Mouse (Mus musculus): ENCODE data around the gene Zfp553.
"Not testable (repeated sequence)": the region's sequence is repeated elsewhere in the genome, so short reads cannot be mapped to it uniquely, and the experiment has no call there.

The Zfp553 gene

DNA sequence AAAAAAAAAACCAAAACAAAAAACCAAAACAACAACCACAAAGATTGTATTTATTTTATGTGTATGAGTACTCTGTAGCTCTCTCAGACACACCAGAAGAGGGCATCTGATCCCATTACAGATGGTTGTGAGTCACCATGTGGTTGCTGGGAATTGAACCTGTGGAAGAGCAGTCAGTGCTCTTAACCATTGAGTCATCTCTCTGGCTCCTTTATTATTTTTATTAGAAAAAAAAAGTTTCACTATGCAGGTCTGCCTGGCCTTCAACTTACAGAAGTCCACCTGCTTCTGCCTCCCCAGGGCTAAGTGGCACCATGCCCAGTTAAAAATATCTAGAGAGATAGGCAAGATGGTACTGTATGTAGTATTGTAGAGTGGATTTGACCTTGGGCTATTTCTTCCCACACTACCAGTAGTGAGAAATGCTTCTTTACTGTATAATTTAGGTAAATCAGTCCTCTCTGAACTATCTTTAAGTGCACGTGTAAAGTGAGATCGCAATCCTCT is 10.6 kb downstream of the Zfp553 start:
- DNase-seq: no peak

DNA sequence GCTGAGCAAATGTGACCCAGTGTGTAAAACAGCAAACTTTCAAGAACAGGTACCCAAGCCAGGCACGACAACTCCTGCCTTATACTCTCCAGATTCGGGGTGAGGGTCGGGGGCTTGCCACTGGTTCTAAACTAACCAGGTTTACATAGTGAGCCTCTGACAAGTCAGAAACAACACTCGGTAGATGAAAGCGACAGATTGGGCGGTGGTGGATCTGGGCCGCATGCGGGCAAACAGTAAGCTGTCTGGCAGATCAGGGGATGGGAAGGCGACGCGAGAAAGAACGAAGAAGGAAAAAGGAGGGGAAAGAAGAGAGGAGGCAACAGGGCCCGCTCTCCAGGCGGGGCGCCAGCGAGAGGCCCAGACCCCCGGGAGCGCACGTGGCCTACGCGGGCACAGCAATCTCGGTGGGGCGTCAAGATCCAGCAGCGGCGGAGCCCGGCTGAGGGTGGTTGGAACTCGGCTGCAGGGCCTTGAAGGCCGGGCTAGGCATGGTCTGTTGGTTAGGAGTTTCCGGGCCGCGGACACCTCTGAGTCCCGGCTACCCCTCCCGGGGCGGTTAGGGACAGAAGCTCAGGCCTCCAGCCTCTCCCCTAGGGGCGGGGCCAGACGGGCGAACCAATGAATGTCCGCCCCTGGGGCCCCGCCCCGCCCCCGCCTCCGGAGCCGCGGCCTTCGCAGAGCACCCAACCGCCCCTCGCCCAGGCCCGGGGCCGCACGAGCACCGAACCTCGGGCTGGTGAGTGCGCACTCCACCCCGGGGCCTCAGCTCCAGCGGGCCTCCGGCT is 11.2 kb downstream of the Zfp553 start, which contains the start of gene Zfp771:
Zfp771 (plus strand) TSS at position 405 of the 788 bp plus-strand sequence.
- DNase-seq: peak; percentile 97 to 98

DNA sequence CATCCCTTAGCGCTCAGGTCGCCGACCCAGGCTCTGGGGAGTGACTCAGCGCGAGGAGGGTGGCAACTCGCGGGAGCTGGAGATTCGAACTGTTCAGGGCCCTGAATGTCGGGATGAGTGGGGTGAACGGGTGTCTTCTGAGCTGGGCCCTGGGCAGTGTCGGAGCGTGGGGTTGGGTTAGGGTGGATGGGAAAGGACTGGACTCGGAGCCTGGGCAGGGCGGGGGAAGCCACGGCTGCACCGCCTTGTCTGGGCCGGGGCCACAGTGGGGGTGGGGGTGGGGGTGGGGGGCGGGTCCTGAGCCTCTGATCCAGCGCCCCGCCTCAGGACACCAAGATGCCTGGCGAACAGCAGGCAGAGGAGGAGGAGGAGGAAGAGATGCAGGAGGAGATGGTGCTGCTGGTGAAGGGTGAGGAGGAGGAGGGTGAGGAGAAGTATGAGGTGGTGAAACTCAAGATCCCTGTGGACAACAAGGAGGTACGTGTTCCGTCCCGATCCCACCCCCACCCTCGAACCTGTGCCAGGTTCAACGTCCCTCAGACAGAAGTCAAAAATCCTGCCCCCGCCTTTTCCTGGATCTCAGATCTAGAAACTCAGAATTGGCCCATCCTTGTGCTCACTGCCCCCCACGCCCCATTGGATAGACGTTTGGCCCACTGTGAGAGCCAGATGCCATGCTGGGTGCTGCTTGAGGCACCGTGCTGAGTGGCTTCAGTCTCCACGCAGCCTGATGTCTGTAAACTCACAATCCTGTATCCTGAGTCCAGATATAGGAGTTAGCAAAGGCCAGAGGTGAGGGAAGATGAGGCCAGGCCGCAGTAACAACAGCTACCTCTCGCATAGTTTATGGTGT is 12.0 kb downstream of the Zfp553 start:
- no peak for DNase-seq

DNA sequence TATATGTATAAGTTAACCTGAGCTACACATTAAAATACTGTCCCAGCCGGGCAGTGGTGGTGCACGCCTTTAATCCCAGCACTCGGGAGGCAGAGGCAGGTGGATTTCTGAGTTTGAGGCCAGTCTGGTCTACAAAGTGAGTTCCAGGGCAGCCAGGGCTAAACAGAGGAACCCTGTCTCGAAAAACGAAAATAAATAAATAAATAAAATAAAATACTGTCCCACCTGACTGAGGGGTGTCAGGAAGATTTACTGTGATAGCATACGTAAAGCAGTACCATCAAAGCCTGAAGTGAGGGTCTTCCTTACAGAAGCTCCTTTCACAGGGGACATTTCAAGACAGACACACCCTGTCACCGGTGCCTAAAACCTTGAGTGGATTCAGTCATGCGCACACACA is 17.6 kb downstream of the Zfp553 start:
- DNase-seq: not testable (repeated sequence)

DNA sequence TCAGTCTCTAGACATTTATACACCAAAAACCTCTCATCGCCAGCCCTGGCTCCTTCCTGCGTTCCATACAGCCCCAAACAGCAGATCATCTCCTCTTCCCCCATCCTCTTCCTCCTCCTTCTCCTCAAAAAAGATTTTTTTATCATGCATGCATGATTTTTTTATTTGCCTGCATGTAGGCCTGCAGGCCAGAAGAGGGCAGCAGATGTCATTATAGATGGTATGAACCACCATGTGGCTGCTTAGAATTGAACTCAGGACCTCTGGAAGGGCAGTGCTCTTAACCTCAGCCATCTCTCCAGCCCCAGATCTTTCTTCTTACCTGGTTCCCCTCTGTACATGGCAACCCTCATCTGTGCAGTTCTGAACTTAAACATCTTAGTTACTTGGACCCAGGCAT is 19.6 kb downstream of the Zfp553 start:
- peak in 1 of 2 experiments; percentile 23 for DNase-seq

DNA sequence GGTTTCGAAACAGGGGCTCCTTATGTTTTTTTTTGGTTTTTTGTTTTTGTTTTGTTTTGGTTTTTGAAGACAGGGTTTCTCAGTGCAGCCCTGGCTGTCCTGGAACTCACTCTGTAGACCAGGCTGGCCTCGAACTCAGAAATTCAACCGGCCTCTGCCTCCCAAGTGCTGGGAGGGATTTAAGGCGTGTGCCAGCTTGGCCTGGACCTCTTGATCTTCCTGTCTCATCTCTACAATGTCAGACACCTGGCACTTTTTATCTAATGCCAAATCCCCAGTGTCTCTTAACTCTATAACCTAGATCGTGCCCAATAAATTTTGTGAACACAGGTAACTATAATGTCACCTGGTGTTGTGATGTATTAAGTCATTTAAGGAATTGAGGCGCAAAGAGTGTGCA is 20.5 kb downstream of the Zfp553 start:
- peak in 1 of 2 experiments; percentile 35 for DNase-seq

DNA sequence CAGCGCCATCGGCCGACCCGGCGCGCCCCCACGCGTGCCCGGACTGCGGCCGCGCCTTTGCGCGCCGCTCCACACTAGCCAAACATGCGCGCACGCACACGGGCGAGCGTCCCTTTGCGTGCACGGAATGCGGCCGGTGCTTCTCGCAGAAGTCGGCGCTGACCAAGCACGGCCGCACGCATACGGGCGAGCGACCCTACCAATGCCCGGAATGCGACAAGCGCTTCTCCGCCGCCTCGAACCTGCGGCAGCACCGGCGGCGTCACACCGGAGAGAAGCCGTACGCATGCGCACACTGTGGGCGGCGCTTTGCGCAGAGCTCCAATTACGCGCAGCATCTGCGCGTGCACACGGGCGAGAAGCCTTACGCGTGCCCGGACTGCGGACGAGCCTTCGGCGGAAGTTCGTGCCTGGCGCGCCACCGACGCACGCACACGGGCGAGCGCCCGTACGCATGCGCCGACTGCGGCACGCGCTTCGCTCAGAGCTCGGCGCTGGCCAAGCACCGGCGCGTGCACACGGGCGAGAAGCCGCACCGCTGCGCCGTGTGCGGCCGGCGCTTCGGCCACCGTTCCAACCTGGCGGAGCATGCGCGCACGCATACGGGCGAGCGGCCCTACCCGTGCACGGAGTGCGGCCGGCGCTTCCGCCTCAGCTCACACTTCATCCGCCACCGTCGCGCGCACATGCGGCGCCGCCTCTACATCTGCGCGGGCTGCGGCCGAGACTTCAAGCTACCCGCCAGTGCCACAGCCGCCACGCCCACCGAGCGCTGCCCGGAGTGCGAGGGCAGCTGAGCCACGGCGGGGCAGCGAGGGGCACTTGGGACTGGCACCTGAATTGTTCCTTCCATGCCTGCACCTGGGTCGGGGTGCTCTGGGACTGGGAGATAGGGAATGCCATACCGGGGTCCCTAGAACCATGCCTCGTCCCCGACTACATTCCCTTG is 21.2 kb downstream of the Zfp553 start:
- peak; percentile 95 to 98 for DNase-seq

DNA sequence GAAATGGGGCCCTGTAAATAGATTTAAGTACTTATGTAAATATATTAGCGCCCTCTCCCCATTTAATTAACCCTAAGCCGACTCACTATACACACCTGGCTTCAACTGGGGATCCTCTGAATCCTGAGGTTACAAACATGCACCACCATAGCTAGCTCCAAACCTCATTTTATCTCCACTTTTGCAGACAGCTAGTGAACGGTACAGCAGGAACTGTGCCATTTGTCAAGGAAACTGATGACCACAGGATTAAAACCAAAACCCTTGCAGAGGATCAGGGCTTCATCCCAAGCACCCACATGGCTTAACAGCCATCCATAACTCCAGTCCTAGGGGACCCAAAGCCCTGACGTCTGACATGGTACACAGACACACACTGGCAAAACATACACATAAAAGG is 22.1 kb downstream of the Zfp553 start:
- no peak for DNase-seq

DNA sequence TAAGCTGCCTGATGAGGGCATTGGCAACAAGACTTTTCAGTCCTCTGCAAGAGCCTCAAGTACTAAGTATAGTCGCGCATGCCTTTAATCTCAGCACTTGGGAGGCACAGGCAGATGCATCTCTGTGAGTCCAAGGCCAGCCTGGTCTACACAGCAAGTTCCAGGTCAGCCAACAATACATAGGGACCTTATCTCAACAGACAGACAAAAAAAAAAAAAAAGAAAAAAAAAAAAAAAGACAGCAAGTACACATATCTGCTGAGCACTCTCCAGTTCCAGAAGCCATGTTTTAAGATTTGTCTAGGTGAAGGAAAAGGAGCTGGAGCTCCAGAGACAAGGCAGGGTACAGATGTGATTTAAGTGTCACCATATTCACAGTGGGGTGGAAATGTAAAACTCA is 23.1 kb downstream of the Zfp553 start:
- no peak for DNase-seq

DNA sequence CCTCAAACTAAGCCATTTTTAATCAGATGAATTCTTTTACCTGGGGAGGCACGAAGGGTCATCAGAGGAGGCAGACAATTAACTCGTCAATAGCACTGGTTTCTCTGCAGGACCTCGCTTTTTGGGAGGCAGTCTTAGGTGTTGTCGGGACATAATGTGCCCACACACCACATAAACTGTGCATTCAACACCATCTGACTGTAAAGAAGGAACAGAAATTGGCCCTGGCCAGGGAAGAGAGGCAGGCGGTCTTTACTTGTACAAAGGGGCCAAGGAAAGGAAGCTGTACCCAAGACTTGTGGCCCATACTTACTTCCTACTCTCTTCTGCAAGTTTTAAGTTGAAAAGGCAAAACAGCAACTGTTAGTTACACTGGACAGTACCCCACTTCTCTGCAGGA is 23.7 kb downstream of the Zfp553 start:
- DNase-seq: no peak

DNA sequence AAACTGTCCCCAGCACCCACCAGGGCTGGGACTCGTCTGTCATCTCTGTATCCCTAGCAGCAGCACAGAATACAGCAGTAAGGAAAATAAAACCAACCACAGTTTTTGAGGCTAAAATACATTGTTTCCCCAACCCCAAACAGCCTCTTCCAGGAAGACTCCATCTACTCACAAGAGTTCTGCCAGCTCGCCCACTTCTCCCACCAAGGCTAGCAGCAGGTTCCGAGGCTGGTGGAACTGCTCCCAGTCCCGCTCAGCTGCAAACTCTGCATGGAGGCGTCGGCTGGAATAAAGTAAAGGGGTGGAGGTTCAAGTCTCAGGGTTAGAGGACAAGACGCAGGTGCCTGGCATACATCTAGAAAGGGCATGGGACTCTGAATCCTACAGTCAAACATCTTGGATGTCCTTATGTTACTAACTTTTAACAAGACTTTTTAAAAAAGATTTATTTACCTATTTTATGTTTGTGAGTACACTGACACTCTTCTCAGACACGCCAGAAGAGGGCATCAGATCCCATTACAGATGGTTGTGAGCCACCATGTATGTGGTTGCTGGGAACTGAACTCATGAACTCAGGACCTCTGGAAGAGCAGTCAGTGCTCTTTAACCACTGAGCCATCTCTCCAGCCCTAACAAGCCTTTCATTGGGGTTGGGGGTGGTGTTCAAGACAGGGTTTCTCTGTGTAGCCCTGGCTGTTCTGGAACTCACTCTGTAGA is 26.5 kb downstream of the Zfp553 start:
- DNase-seq: no peak

DNA sequence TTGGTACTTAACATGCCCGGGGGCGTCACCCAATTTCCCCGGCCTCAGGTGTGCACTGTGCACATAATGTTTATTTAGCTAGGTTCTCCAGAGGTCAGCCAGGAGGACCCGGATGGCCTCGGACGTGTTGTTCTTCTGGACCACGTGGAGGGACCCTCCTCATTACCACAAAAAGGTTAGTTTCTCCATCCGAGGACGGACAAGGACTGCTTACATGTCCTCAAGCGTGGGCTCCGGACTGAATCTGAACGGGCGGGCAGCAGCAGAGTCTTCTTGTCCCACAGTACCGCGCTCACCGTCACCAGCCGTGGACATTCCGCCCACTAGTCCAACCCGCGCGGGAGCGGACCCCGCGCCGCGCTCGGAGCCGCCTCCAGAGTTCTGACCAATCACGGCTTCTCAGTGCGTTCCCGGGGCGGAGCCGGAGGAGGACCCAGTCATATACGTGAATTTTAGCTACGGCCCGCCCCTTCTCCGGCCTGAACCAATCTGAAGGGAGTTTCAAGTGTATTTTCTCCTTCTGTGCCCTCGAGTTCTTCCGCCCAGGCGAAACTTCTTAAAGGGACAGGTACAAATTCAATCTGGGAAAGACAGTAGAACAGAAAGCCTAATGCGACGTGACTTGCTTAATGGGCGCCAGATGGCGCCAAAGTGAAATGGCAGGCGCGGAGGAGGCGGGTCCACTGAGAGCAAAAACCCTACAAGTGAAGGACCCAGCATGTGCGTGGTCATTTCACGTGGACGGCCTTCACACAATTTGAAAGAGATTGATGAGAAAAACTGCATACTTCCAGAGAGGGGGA is 27.6 kb downstream of the Zfp553 start, which contains the start of gene Dctpp1:
Dctpp1 (minus strand) TSS at position 401 of the 803 bp plus-strand sequence.
- DNase-seq: peak; percentile 96 to 99

DNA sequence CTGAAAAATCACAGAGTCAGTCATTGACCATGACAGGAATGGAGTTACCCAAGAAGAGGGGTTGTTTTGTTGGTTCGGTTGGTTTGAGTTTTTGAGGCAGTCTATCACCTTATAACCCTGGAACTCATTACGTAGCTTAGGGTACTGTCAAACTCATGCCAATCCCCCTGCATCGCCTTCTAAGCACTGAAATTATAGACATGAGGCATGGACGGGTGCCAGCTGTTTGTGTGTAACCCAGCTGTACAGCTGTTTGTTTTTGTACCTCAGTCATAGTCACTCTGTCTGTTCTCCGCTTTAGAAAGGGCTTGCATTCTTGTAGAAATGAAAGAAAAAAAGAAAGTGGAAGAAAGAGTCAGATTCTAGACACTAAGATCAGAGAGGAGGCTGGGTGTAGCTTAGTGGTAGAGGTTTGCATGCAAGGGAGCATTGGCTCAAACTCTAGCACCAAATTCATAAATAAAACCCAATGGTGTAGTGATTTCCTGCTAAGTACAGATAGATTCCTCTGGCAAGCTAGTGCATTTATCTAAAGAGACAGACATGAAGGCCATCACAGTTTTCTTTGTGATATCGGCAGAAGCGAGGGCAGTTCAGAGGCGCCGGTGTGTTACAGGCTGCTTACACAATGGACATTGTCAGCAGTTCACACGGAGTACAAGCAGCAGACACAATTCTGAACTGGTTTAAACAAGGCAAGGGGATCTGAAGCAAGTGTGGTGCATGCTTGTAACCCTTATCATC is 29.5 kb downstream of the Zfp553 start:
- no peak for DNase-seq

DNA sequence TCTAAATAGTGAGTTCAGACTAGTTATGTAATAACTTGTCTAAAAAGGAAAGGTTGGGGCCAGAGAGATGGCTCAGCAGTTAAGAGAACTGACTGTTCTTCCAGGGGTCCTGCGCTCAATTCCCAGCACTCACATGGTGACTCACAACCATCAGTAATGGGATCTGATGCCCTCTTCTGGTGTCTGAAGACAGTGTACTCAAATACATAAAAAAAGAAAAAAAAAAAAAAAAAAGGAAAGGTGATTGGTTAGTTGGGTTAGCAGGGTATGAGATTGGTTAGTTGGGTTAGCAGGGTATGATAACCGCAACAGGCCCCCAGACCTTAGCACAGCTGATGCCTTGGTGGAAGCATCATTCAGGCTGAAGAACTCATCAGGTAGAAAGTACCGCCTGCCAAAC is 30.7 kb downstream of the Zfp553 start:
- no peak for DNase-seq

DNA sequence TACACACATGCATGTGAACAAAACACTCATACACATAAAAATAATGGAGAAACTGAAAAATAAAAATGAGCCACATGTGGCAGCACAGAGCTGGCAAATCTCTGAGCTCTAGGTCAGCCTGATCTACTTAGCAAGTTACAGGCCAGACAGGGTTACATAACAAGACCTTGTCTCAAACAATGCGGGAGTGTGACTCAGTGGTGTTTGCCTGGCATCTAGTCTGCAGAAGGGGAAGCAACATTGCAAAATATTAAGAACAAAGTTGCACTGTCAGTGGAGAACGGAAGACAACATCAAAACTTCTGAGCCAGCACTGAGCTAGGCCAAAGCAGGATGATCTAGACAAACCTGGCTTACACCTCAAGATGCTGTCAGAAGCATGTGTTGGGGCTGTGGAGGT is 37.4 kb downstream of the Zfp553 start:
- no peak for DNase-seq

DNA sequence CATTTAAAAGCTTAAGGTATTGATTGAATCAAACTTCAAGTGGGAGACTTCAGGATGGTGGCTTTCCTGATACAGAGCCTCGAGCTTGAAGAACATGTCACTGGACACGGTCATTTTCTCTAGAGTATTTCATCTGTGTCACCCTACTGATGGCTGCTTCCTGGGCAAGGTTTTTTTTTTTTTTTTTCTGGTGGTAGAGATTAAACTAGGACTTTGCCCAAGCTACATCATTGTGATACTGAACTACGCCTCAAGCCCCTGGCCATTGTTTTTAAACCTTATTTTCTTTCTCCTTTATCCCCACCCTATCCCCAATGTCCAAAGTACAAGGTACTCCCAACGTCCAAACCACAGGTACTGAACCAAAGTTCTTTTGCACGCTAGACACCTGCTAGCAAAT is 37.8 kb downstream of the Zfp553 start:
- DNase-seq: no peak

DNA sequence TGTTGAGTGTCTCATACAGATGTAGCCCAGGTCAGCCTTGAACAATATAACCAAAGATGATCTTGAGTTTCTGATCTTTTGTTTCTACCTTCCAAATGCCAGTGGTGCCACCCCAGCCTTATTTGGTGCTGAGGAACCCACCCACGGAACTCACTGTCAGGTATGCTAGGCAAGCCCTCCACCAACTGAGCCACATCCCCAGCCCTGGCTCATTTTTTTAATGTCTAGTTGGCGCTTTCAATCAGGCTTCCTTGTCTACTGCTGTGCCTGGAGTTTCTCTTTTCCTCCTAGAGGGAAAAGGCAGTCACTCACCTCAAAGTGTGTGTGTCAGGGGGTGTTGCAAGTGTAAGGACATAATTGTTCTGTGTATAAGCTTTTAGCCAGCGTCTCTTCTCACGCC is 38.2 kb downstream of the Zfp553 start:
- no peak for DNase-seq

DNA sequence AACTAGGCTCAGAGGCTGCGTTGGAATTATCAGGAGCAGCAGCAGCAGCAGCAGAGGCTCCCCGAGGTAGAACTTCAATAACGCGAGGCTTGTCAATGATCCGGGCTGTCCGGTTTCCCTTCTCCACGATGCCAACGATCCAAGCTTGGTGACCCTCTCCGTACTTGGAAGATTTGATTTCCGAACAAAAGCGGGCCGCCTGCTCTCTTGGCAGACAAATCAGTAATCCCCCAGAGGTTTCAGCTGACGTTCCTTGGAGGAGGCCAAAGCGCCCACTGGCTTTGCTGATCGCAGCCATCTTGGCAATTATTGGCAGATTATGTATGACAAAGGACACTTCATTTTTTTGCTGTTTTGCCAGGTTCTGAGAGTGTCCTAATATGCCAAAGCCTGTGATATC is 39.7 kb downstream of the Zfp553 start:
- no peak for DNase-seq

DNA sequence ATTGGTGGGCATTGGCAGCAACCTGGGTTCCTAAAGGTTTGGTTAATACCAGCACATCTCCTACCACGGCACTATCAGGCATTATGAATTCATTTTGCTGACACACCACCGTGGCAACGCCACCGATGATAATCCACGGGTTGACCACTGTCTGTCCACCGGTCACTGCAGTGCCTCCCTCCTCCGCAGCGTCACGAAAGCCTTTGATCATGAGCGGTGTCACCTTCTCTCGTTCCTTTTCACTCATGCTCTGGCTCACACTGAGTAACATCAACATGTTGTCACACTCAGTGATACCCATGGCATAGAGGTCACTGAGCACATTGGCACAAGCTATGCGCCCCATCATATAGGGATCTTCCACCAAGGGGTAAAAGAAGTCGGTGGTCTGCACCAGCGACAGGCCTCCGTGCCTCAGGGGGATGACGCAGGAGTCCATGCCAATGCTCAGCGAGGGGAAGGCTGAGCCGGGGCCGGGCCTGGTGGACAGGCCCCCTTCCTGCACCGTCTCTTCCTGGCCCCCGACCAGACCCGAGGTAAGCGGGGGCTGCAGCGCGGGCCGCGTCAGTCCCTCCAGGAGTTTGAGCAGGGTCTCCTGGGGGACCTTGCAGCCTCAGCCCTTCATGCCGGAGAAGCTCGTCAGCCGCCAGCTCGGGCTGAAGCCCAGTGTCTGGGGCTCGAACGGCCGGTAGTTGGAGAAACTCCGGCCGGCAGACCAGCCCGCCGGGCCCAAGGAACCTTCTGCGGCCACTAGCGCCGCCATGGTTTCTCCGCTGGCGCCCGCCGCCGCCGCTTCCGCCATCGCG is 40.5 kb downstream of the Zfp553 start:
- DNase-seq: peak; percentile 43 to 48

Measured in cerebellum, adult 18-20 months (tissue).